In genomic region chr8:70880126-70880525, GRCm38 (mm10) we compare ENCODE assay signal across 8 mouse cellular contexts. TPM values are rescaled to one million over a fixed set of nuclear protein-coding genes. Genes with fewer than 3 reads are reported as not detected.
A peak's percentile ranks its signal among the peaks of the same experiment; 100 is the strongest.
DNase-seq lines count a peak whose midpoint lies in the region; TF ChIP-seq lines count a peak whose summit lies in the region.

No protein-coding gene starts in this region.

- peak overlapping the region; percentile 62 for H3K27ac ChIP-seq in cerebellum, adult 2 months (ENCODE audit: insufficient read depth, low read length)

- intact Hi-C loops in heart, postnatal 25 days (cut with DNase I), result no loop called here
- intact Hi-C loops in heart, postnatal 10 days (cut with DNase I), result no loop called here

- no peak for TF ChIP-seq CTCF in E14TG2a.4 (conservative IDR thresholded peaks at IDR 0.05; ENCODE audit: low read length)
- no peak; the same call in 1 of the 2 replicates for TF ChIP-seq CTCF in cerebellum, adult 2 months (IDR thresholded peaks at IDR 0.05; ENCODE audit: borderline replicate concordance, insufficient read depth, low read depth, low read length)

- H3K4me3 ChIP-seq in E14TG2a.4 (replicated peaks; ENCODE audit: low read length) (peak overlapping the region; percentile 61), myocyte (no peak overlapping the region)
- H3K4me3 ChIP-seq in cerebellum, adult 2 months (replicated peaks; ENCODE audit: insufficient read depth, low read depth, low read length), result peak overlapping the region; percentile 4

- H3K27me3 ChIP-seq in E14TG2a.4 (ENCODE audit: insufficient read depth, low read length) (no peaks in the 10 kb centered on the region), myocyte (ENCODE audit: control insufficient read depth, insufficient read depth, insufficient read length) (no peaks in the 10 kb centered on the region)
- H3K27me3 ChIP-seq in cerebellum, adult 2 months (ENCODE audit: control insufficient read depth, insufficient read depth, low read length), result no peaks in the 10 kb centered on the region

- DNase-seq in heart, adult 11 months, result peak; percentile 96
- DNase-seq in heart, postnatal 25 days (ENCODE audit: low spot score), result no peak
- peak; percentile 94 to 95 for DNase-seq in cerebellum, adult 2 months
- DNase-seq in heart, postnatal 10 days, result peak; percentile 77 to 78
- no peak for DNase-seq in layer of hippocampus, adult 18-20 months (ENCODE audit: low spot score in 2 of 2)
- DNase-seq in c-Kit-positive CD71-positive TER-119-positive erythroid progenitor cells, embryonic 14.5 days (ENCODE audit: low spot score), result no peak

- H3K9me3 ChIP-seq in E14TG2a.4 (ENCODE audit: low read length), result no peaks in the 10 kb centered on the region

- TF ChIP-seq POLR2A in cerebellum, adult 2 months (IDR thresholded peaks at IDR 0.05; ENCODE audit: borderline replicate concordance, insufficient read depth, low read length), result no peak
- no peak for TF ChIP-seq POLR2A in myocyte (IDR thresholded peaks at IDR 0.05; ENCODE audit: insufficient read length, low read depth)

- WGBS in cerebellum, adult 2 months, result 2% methylated on average over 4 of the region's 4 CpGs

- H3K79me2 ChIP-seq in myocyte (ENCODE audit: control insufficient read depth, insufficient read depth), result no peaks in the 10 kb centered on the region

- no peak overlapping the region for H3ac ChIP-seq in myocyte (ENCODE audit: control insufficient read depth, insufficient read length)

- no peaks in the 10 kb centered on the region for H3K36me3 ChIP-seq in E14TG2a.4 (ENCODE audit: insufficient read depth, low read length)
- no peaks in the 10 kb centered on the region for H3K36me3 ChIP-seq in myocyte (ENCODE audit: control insufficient read depth, insufficient read depth)

- peaks cover 81% of the 10 kb centered on the region for H3K4me1 ChIP-seq in E14TG2a.4 (replicated peaks; ENCODE audit: low read depth, low read length)
- H3K4me1 ChIP-seq in cerebellum, adult 2 months (ENCODE audit: control insufficient read depth, insufficient read depth, low read length), result peaks cover 38% of the 10 kb centered on the region

- peak overlapping the region; percentile 3 for H3K4me2 ChIP-seq in myocyte (ENCODE audit: low read depth)

TF ChIP-seq in myocyte, 11 proteins besides CTCF, POLR2A, EP300 and RAD21:
- TF ChIP-seq MAX (IDR thresholded peaks at IDR 0.05; ENCODE audit: low read depth) (no peak), TCF3 (IDR thresholded peaks at IDR 0.05; ENCODE audit: insufficient read length, low read depth) (peak; percentile 19), REST (IDR thresholded peaks at IDR 0.05; ENCODE audit: insufficient read depth, insufficient read length) (no peak), POLR2AphosphoS2 (IDR thresholded peaks at IDR 0.05; ENCODE audit: insufficient read length, low read depth) (no peak), CEBPB (IDR thresholded peaks at IDR 0.05; ENCODE audit: insufficient read depth, poor library complexity, severe bottlenecking) (no peak), MYOD1 (IDR thresholded peaks at IDR 0.05; ENCODE audit: control insufficient read depth in 1 of 3, insufficient read length in 2 of 3, low read depth in 2 of 3) (peak in 1 of 3 experiments; percentile 37), MYOG (IDR thresholded peaks at IDR 0.05; ENCODE audit: control insufficient read depth in 1 of 3, insufficient read depth in 1 of 3, insufficient read length in 2 of 3, low read depth in 2 of 3) (peak in 2 of 3 experiments; percentile 14 to 68), USF1 (IDR thresholded peaks at IDR 0.05; ENCODE audit: low read depth) (no peak), E2F4 (IDR thresholded peaks at IDR 0.05; ENCODE audit: insufficient read depth) (no peak), TCF12 (IDR thresholded peaks at IDR 0.05; ENCODE audit: insufficient read depth, poor library complexity, severe bottlenecking) (no peak)
TF ChIP-seq in myocyte: peak in this region for 3.

RNA-seq across cellular contexts. Expression of gene Ccdc124, which starts 6.4 kb away (rescaled TPM):
- total RNA-seq in heart, postnatal 25 days (2021), result 10 to 100 TPM; 46.6 to 47.7 TPM
- polyA plus RNA-seq in cerebellum, adult 2 months (2012; rRNA removed), result 123 and 145 TPM in 2 replicates
- total RNA-seq in heart, postnatal 10 days (2021), result 10 to 100 TPM; 40.9 to 41.1 TPM
- 141 TPM for polyA plus RNA-seq in myocyte (2012; fragmentation: generic; extraction: Trizol)
- total RNA-seq in layer of hippocampus, adult 18-20 months (2021), result 10 to 100 TPM; 93.2 to 98.5 TPM

RNA-seq across cellular contexts. Expression of gene Slc5a5, which starts 12.4 kb away (rescaled TPM):
- total RNA-seq in heart, postnatal 25 days (2021), result not detected
- 6.7 and 6.9 TPM in 2 replicates for polyA plus RNA-seq in cerebellum, adult 2 months (2012; rRNA removed)
- under 1 TPM in 1 of 2 experiments, not detected in 1; 0.10 TPM for total RNA-seq in heart, postnatal 10 days (2021)
- polyA plus RNA-seq in myocyte (2012; fragmentation: generic; extraction: Trizol), result 3.0 TPM
- 10 to 100 TPM; 11.1 to 12.9 TPM for total RNA-seq in layer of hippocampus, adult 18-20 months (2021)

RNA-seq across cellular contexts. Expression of gene Kcnn1, which starts 17.1 kb away (rescaled TPM):
- 1 to 10 TPM; 8.1 to 8.6 TPM for total RNA-seq in heart, postnatal 25 days (2021)
- polyA plus RNA-seq in cerebellum, adult 2 months (2012; rRNA removed), result 19.4 and 22.1 TPM in 2 replicates
- total RNA-seq in heart, postnatal 10 days (2021), result 1 to 10 TPM; 3.1 to 3.7 TPM
- 11.9 TPM for polyA plus RNA-seq in myocyte (2012; fragmentation: generic; extraction: Trizol)
- 10 to 100 TPM; 19.0 to 20.8 TPM for total RNA-seq in layer of hippocampus, adult 18-20 months (2021)

RNA-seq across cellular contexts. Expression of gene Rpl18a, which starts 17.1 kb away (rescaled TPM):
- 100 to 1,000 TPM; 838 to 880 TPM for total RNA-seq in heart, postnatal 25 days (2021)
- polyA plus RNA-seq in cerebellum, adult 2 months (2012; rRNA removed), result 1,458 and 1,510 TPM in 2 replicates
- 1,000 to 10,000 TPM; 1,171 to 1,193 TPM for total RNA-seq in heart, postnatal 10 days (2021)
- polyA plus RNA-seq in myocyte (2012; fragmentation: generic; extraction: Trizol), result 5,695 TPM
- total RNA-seq in layer of hippocampus, adult 18-20 months (2021), result 100 to 1,000 TPM; 713 to 785 TPM

RNA-seq across cellular contexts. Expression of gene Map1s, which starts 25.6 kb away (rescaled TPM):
- total RNA-seq in heart, postnatal 25 days (2021), result 10 to 100 TPM; 20.7 to 21.2 TPM
- 53.4 and 53.7 TPM in 2 replicates for polyA plus RNA-seq in cerebellum, adult 2 months (2012; rRNA removed)
- total RNA-seq in heart, postnatal 10 days (2021), result 10 to 100 TPM; 31.0 to 32.3 TPM
- polyA plus RNA-seq in myocyte (2012; fragmentation: generic; extraction: Trizol), result 62.0 TPM
- total RNA-seq in layer of hippocampus, adult 18-20 months (2021), result 100 to 1,000 TPM in 1 of 2 experiments, 10 to 100 TPM in 1; 96.3 to 100 TPM

Comparison
In these comparisons a context has a peak if more than half of its experiments do, and no peak if none do; other contexts are left out.
1. DNase-seq: peak in heart, adult 11 months (single experiment), cerebellum, adult 2 months (2 of 2) and heart, postnatal 10 days (2 of 2); none in heart, postnatal 25 days (single experiment), layer of hippocampus, adult 18-20 months (0 of 2) and c-Kit-positive CD71-positive TER-119-positive erythroid progenitor cells, embryonic 14.5 days (single experiment).
2. RNA of gene Slc5a5, which starts 12.4 kb away (total RNA-seq): 11.1 to 12.9 TPM in layer of hippocampus, adult 18-20 months; 0.10 TPM in heart, postnatal 10 days and not detected in heart, postnatal 25 days; every median in the first group is over 10 times any median in the second.